Mouse (Mus musculus) activated CD4-positive, CD25-positive, alpha-beta regulatory T cell (primary cell): ENCODE results near the gene Selenom. TPM values are rescaled to one million over a fixed set of nuclear protein-coding genes. Genes with fewer than 3 reads are reported as not detected.

ENCODE experiments used
- polyA plus RNA-seq, 2 experiments: library from polyadenylated mRNA; unstranded; fragments of 100-300 nt; shearing (Covaris generic); gene quantifications; one replicate each; pipeline ENCODE4 v1.2.1; 2017

The Selenom gene
- 1 to 10 TPM; 3.5 to 5.8 TPM for polyA plus RNA-seq

GRCm38 (mm10) chr11:3514529-3515054 is at the start of gene Selenom:
Selenom (plus strand) TSS chr11:3514684.

DNA sequence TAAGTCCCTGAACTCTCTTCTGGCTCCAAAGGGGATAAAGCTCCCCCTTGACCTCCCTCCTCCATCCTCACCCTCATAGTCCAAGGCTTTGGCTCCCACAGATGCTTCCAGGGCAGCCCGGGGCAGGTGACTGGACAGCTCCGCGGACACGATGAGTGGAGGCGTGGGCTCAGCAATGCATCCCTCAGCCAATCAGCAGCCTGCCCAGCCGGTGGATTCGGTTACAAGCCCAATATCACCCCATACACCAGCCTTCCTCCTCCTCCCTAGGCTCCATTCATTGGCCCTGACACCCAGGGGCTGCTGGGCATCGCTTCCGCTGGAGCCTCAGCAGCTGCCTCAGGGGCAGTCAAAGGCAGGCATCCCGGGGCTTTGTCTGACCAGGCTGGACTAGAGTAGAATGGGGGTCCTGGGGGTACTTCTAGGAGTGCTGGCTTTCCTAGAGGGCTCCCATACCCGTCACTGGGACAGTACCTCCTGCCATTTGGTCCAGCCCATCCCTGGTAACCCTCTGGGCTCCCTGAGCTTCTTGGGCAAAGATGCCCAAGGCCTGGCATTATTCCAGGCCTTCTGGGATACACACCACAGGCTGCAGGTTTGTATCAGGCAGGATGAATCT is 26.4 kb upstream of the Selenom start, which contains the start of gene Pla2g3:
Gene Pla2g3, plus strand, starts transcription at position 333 of the 619 bp plus-strand sequence.

DNA sequence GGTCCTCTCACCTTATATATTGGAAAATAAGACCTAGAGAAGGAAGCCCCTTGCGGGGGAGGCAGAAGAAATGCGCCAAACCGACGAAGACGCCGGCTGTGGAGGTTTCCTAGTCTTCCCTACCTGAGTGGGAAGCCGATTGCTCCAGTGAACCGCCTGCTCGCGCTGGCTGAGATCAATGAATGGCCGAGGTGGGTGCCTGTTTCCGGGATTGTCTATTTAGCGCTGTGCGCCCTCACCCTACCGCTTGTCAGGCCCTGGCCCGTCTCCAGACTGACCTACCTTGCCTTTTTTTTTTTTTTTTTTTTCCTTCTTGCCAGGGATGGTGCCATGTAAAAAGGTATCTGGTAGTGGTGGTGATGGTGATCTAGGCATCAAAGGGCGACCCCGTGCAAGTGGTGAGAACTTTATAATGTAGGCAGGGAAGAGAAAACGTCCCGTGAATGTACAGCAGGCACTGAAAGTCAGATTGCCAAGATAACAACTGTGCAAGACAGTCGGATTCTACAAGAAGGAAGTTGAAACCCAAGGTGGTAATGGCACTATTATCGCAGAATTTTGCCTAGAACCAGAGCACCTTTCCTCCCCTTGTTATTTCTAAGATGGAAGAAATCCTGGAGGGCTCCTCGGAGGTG is 26.1 kb downstream of the Selenom start, which contains the start of gene Smtn:
Gene Smtn, minus strand, starts transcription at position 162 of the 635 bp plus-strand sequence.

Other genes starting within 250 kb of the Selenom start
- 100 to 1,000 TPM; 156 to 187 TPM for gene Drg1, start 248.3 kb upstream of the Selenom start, polyA plus RNA-seq
- gene Patz1, start 225.8 kb upstream of the Selenom start, polyA plus RNA-seq, result 10 to 100 TPM; 31.7 to 53.0 TPM
- 100 to 1,000 TPM in 1 of 2 experiments, 10 to 100 TPM in 1; 65.7 to 246 TPM for gene Pik3ip1, start 184.3 kb upstream of the Selenom start, polyA plus RNA-seq
- 10 to 100 TPM; 86.8 to 87.2 TPM for gene Limk2, start 105.5 kb upstream of the Selenom start, polyA plus RNA-seq
- 10 to 100 TPM; 21.1 to 21.4 TPM for gene Rnf185, start 62.3 kb upstream of the Selenom start, polyA plus RNA-seq
- gene Pla2g3, start 26.4 kb upstream of the Selenom start, polyA plus RNA-seq, result under 1 TPM in 1 of 2 experiments, not detected in 1; 0.06 TPM
- gene Inpp5j, start 9.9 kb upstream of the Selenom start, polyA plus RNA-seq, result under 1 TPM in 1 of 2 experiments, not detected in 1; 0.12 TPM
- gene Smtn, start 25.9 kb downstream of the Selenom start, polyA plus RNA-seq, result 1 to 10 TPM; 4.5 to 4.7 TPM
- 10 to 100 TPM; 18.3 to 19.7 TPM for gene Morc2a, start 134.5 kb downstream of the Selenom start, polyA plus RNA-seq